Mouse (Mus musculus) WW6 (cell line): ENCODE results near the gene Olfml2b.

Experiments used
- DNase-seq: peaks from one replicate; pipeline ENCODE4 v3.0.0-alpha.2; 2013; ENCODE audit warnings: low read depth, low spot score

Gene Olfml2b

GRCm38 (mm10) chr1:170731865-170732595, 87.7 kb downstream of the Olfml2b start:
- no peak for DNase-seq
